Mouse (Mus musculus) heart, adult 2 months (tissue): ENCODE measurements around the gene Fcgrt.

Source experiments
- CTCF ChIP-seq: fragments of 200-600 bp; IDR thresholded peaks from 2 replicates; pipeline ENCODE4 v1.8.1; 2022; ENCODE audit warnings: antibody characterized with exemption, mild to moderate bottlenecking, moderate library complexity
- EP300 ChIP-seq: fragments of 200-500 bp; IDR thresholded peaks from 2 replicates; pipeline ENCODE4 v1.6.1; 2011; ENCODE audit warnings: low read depth, low read length, control low read depth; ENCODE audit not compliant: insufficient read depth
- POLR2A ChIP-seq: fragments of 200-500 bp; IDR thresholded peaks from 2 replicates; pipeline ENCODE4 v1.6.1; 2011; ENCODE audit warnings: mild to moderate bottlenecking, low read depth, low read length, control low read depth; ENCODE audit not compliant: insufficient read depth

GRCm38 (mm10) chr7:45106441-45106840 lies 2.8 kb upstream of the Fcgrt start:
- TF ChIP-seq CTCF = no peak
- TF ChIP-seq EP300 = no peak
- no peak for TF ChIP-seq POLR2A
